Mouse (Mus musculus) ovary, postnatal 10 days (tissue): ENCODE data around the gene Clec2l.

Experiments used
- DNase-seq: peaks from one replicate; pipeline ENCODE4 v3.0.0; 2022; ENCODE audit warnings: low spot score

Gene Clec2l

GRCm38 (mm10) chr6:38718625-38719024 lies 55.8 kb downstream of the Clec2l start:
- DNase-seq: no peak

- DNase-seq: no peak
Observed at GRCm38 (mm10) chr6:38719229-38719628, 56.4 kb downstream of the Clec2l start.

GRCm38 (mm10) chr6:38721361-38721760 lies 58.5 kb downstream of the Clec2l start:
- no peak for DNase-seq

GRCm38 (mm10) chr6:38725515-38725914 lies 62.6 kb downstream of the Clec2l start:
- no peak for DNase-seq
